Mouse (Mus musculus) urinary bladder, postnatal 4 days (tissue): ENCODE measurements around the gene Ptgis.

ENCODE experiments used
- DNase-seq, 2 experiments: peaks; one replicate each; pipeline ENCODE4 v3.0.0; 2021 to 2022; ENCODE audit warnings: low spot score in 2 of 2

Ptgis gene

GRCm38 (mm10) chr2:167263040-167263810 lies 22.8 kb upstream of the Ptgis start:
- peak; percentile 64 to 66 for DNase-seq

GRCm38 (mm10) chr2:167262433-167262832 lies 22.0 kb upstream of the Ptgis start:
- peak; percentile 16 to 57 for DNase-seq

GRCm38 (mm10) chr2:167261106-167261505 lies 20.7 kb upstream of the Ptgis start:
- DNase-seq: no peak

- no peak for DNase-seq
Observed at GRCm38 (mm10) chr2:167257790-167258189, 17.4 kb upstream of the Ptgis start.

GRCm38 (mm10) chr2:167254808-167255207 lies 14.4 kb upstream of the Ptgis start:
- DNase-seq: no peak

- peak in 1 of 2 experiments; percentile 64 for DNase-seq
Observed at GRCm38 (mm10) chr2:167254185-167254584, 13.8 kb upstream of the Ptgis start.

- no peak for DNase-seq
Observed at GRCm38 (mm10) chr2:167253476-167253875, 13.1 kb upstream of the Ptgis start.

GRCm38 (mm10) chr2:167252057-167252687 lies 11.8 kb upstream of the Ptgis start:
- no peak for DNase-seq

- DNase-seq: no peak
Observed at GRCm38 (mm10) chr2:167250736-167251337, 10.4 kb upstream of the Ptgis start.

- DNase-seq: no peak
Observed at GRCm38 (mm10) chr2:167250003-167250735, 9.8 kb upstream of the Ptgis start.

- DNase-seq: peak in 1 of 2 experiments; percentile 62
Observed at GRCm38 (mm10) chr2:167249591-167249990, 9.2 kb upstream of the Ptgis start.

GRCm38 (mm10) chr2:167247823-167248222 lies 7.4 kb upstream of the Ptgis start:
- DNase-seq: no peak

GRCm38 (mm10) chr2:167246704-167247103 lies 6.3 kb upstream of the Ptgis start:
- DNase-seq: no peak

GRCm38 (mm10) chr2:167244892-167245291 lies 4.5 kb upstream of the Ptgis start:
- no peak for DNase-seq

- no peak for DNase-seq
Observed at GRCm38 (mm10) chr2:167243831-167244563, 3.6 kb upstream of the Ptgis start.

- DNase-seq: no peak
Observed at GRCm38 (mm10) chr2:167239262-167239661, 1.1 kb downstream of the Ptgis start.

- DNase-seq: no peak
Observed at GRCm38 (mm10) chr2:167237224-167237623, 3.2 kb downstream of the Ptgis start.

- DNase-seq: no peak
Observed at GRCm38 (mm10) chr2:167236174-167236573, 4.2 kb downstream of the Ptgis start.

- peak in 1 of 2 experiments; percentile 45 for DNase-seq
Observed at GRCm38 (mm10) chr2:167235338-167236018, 4.9 kb downstream of the Ptgis start.

GRCm38 (mm10) chr2:167233771-167234170 lies 6.6 kb downstream of the Ptgis start:
- DNase-seq: no peak

- DNase-seq: no peak
Observed at GRCm38 (mm10) chr2:167233009-167233335, 7.4 kb downstream of the Ptgis start.
